Comparison of ENCODE assay signal across 8 mouse cellular contexts in the genomic region with DNA sequence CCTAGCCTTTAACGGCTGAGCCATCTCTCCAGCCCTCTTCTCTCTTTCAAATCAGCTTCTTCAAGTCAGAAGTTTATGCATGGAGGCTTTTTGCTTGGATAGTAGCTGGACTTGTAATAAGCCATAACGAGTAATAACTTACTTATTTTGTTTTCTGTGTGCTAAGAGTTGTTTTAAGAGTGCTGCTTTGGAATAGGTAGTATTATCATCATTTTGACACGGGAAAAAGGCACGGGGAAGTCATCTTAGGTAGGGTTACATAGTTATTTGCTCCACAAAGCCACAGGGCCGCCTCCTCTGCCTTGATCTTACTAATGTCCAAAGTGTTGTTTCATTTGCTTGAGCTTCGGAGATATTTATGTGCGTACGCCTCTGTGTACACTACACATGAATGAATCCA. TPM values are rescaled to one million over a fixed set of nuclear protein-coding genes. Genes with fewer than 3 reads are reported as not detected.
DNase-seq lines count a peak whose midpoint lies in the region; ATAC-seq and TF ChIP-seq lines count a peak whose summit lies in the region.

No protein-coding gene starts in this region.

- ATAC-seq in heart, embryonic 14.5 days (ENCODE audit: insufficient number of reproducible peaks, insufficient read depth, low FRiP score, low read depth) = no peak
- no peak for ATAC-seq in hindbrain, embryonic 12.5 days (ENCODE audit: low FRiP score)
- ATAC-seq in midbrain, embryonic 11.5 days (ENCODE audit: low FRiP score) = no peak

- TF ChIP-seq POLR2A in MEL (IDR thresholded peaks at IDR 0.05; ENCODE audit: control insufficient read depth in 1 of 2, insufficient read depth in 1 of 2, low read depth in 1 of 2, low read length in 2 of 2, poor library complexity in 1 of 2) = no peak

- H3K4me3 ChIP-seq in heart, embryonic 14.5 days (ENCODE audit: control insufficient read depth in 1 of 2, insufficient read depth in 1 of 2, low read depth in 1 of 2, low read length in 2 of 2) = peak overlapping the region; percentile 76 to 93; a peak in 3 of 4 replicates
- peak overlapping the region; percentile 90 to 93 for H3K4me3 ChIP-seq in MEL (ENCODE audit: control insufficient read depth in 1 of 2, insufficient read depth in 1 of 2, low read depth in 2 of 2, low read length in 2 of 2)
- peak overlapping the region; percentile 92 for H3K4me3 ChIP-seq in hindbrain, embryonic 12.5 days
- peak overlapping the region; percentile 95 for H3K4me3 ChIP-seq in midbrain, embryonic 11.5 days (ENCODE audit: low read depth, low read length)

- no peaks in the 10 kb centered on the region for H3K27me3 ChIP-seq in heart, embryonic 14.5 days (ENCODE audit: control insufficient read depth, insufficient read depth, low read length)
- H3K27me3 ChIP-seq in MEL (ENCODE audit: control insufficient read depth in 1 of 2, insufficient read depth in 2 of 2, low read length in 2 of 2) = no peaks in the 10 kb centered on the region
- H3K27me3 ChIP-seq in hindbrain, embryonic 12.5 days = peaks cover 4% of the 10 kb centered on the region; the same call in 1 of the 2 replicates
- no peaks in the 10 kb centered on the region for H3K27me3 ChIP-seq in midbrain, embryonic 11.5 days (ENCODE audit: control insufficient read depth, insufficient read depth, low read length)

- H3K79me2 ChIP-seq in MEL (ENCODE audit: control insufficient read depth, insufficient read depth, low read length, poor library complexity) = peaks cover 45% of the 10 kb centered on the region

- TF ChIP-seq CTCF in MEL (IDR thresholded peaks at IDR 0.05 in 2 of 3, conservative IDR thresholded peaks at IDR 0.05 in 1 of 3; ENCODE audit: control insufficient read depth in 1 of 3, insufficient read depth in 1 of 3, low read depth in 2 of 3, low read length in 3 of 3, poor library complexity in 1 of 3, severe bottlenecking in 1 of 3) = no peak

- no peaks in the 10 kb centered on the region for H3K9me3 ChIP-seq in heart, embryonic 14.5 days (ENCODE audit: control insufficient read depth, low read length)
- H3K9me3 ChIP-seq in MEL (replicated peaks; ENCODE audit: insufficient read depth, low read length) = no peaks in the 10 kb centered on the region
- H3K9me3 ChIP-seq in hindbrain, embryonic 12.5 days (replicated peaks) = no peaks in the 10 kb centered on the region
- H3K9me3 ChIP-seq in midbrain, embryonic 11.5 days (ENCODE audit: control insufficient read depth, low read length) = no peaks in the 10 kb centered on the region

- WGBS in heart, embryonic 14.5 days = 47% methylated on average over 8 of the region's 8 CpGs
- 57% methylated on average over 8 of the region's 8 CpGs for WGBS in hindbrain, embryonic 12.5 days
- 65% methylated on average over 8 of the region's 8 CpGs for whole genome bisulfite sequencing in midbrain, embryonic 11.5 days

- no peak for TF ChIP-seq RAD21 in MEL (IDR thresholded peaks at IDR 0.05; ENCODE audit: low read depth, low read length)

- TF ChIP-seq EP300 in MEL (IDR thresholded peaks at IDR 0.05; ENCODE audit: low read depth in 1 of 2, low read length in 2 of 2) = no peak; a peak in 1 of 4 replicates

- H3K9ac ChIP-seq in heart, embryonic 14.5 days (ENCODE audit: low read length) = peak overlapping the region; percentile 96
- H3K9ac ChIP-seq in MEL (ENCODE audit: control insufficient read depth, low read depth, low read length, poor library complexity, severe bottlenecking) = peak overlapping the region; percentile 97
- H3K9ac ChIP-seq in hindbrain, embryonic 12.5 days = peak overlapping the region; percentile 92
- peak overlapping the region; percentile 96 for H3K9ac ChIP-seq in midbrain, embryonic 11.5 days (ENCODE audit: low read length)

- H3K36me3 ChIP-seq in heart, embryonic 14.5 days (ENCODE audit: control insufficient read depth, insufficient read depth, low read length) = no peaks in the 10 kb centered on the region
- H3K36me3 ChIP-seq in MEL (ENCODE audit: control insufficient read depth in 1 of 2, insufficient read depth in 2 of 2, low read length in 2 of 2) = peaks cover 0 to 24% of the 10 kb centered on the region in 2 experiments; a peak in 3 of 4 replicates
- no peaks in the 10 kb centered on the region for H3K36me3 ChIP-seq in hindbrain, embryonic 12.5 days
- H3K36me3 ChIP-seq in midbrain, embryonic 11.5 days (ENCODE audit: control insufficient read depth, insufficient read depth, low read length) = no peaks in the 10 kb centered on the region

- H3K4me2 ChIP-seq in heart, embryonic 14.5 days (ENCODE audit: low read length) = peak overlapping the region; percentile 78
- peak overlapping the region; percentile 62 for H3K4me2 ChIP-seq in hindbrain, embryonic 12.5 days (replicated peaks)
- H3K4me2 ChIP-seq in midbrain, embryonic 11.5 days = peak overlapping the region; percentile 70

- H3K4me1 ChIP-seq in heart, embryonic 14.5 days (ENCODE audit: control insufficient read depth in 2 of 2, insufficient read depth in 2 of 2, low read length in 2 of 2) = peaks cover 0 to 7% of the 10 kb centered on the region in 2 experiments; a peak in 2 of 4 replicates
- H3K4me1 ChIP-seq in MEL (ENCODE audit: control insufficient read depth in 1 of 2, insufficient read depth in 2 of 2, low read length in 2 of 2) = peaks cover 0 to 6% of the 10 kb centered on the region in 2 experiments; a peak in 3 of 4 replicates
- peaks cover 10% of the 10 kb centered on the region for H3K4me1 ChIP-seq in hindbrain, embryonic 12.5 days
- peaks cover 12% of the 10 kb centered on the region for H3K4me1 ChIP-seq in midbrain, embryonic 11.5 days (ENCODE audit: control insufficient read depth, insufficient read depth, low read length)

- H3K27ac ChIP-seq in heart, embryonic 14.5 days (replicated peaks in 1 of 2; ENCODE audit: control insufficient read depth in 1 of 2, insufficient read depth in 1 of 2, low read depth in 2 of 2, low read length in 2 of 2) = 0 out of 4 replicates have a peak overlapping the region, but pooled peaks of 1 of the 2 experiments have one; percentile 83
- H3K27ac ChIP-seq in MEL (ENCODE audit: control insufficient read depth, low read depth, low read length) = peak overlapping the region; percentile 26
- no peak overlapping the region for H3K27ac ChIP-seq in hindbrain, embryonic 12.5 days
- H3K27ac ChIP-seq in midbrain, embryonic 11.5 days (ENCODE audit: low read depth, low read length) = no peak overlapping the region

- DNase-seq in heart, adult 11 months = no peak
- DNase-seq in MEL (ENCODE audit: low read depth, low spot score) = peak; percentile 61
- DNase-seq in midbrain, embryonic 11.5 days (ENCODE audit: low spot score, missing footprints) = peak; percentile 83
- DNase-seq in left cerebral cortex, adult 8-10 months (ENCODE audit: low spot score in 2 of 2) = no peak
- DNase-seq in testis, postnatal 14 days (ENCODE audit: low spot score) = no peak
- no peak for DNase-seq in gastrocnemius, postnatal 25 days

TF ChIP-seq in MEL, 35 proteins besides CTCF, POLR2A, EP300 and RAD21:
- TF ChIP-seq ZNF384 (IDR thresholded peaks at IDR 0.05; ENCODE audit: low read depth, low read length) = no peak
- no peak for TF ChIP-seq MYC (IDR thresholded peaks at IDR 0.05; ENCODE audit: low read depth, low read length)
- no peak for TF ChIP-seq MEF2A (IDR thresholded peaks at IDR 0.05; ENCODE audit: extremely low read depth, insufficient replicate concordance, low read depth, low read length, poor library complexity, severe bottlenecking)
- TF ChIP-seq USF1 (IDR thresholded peaks at IDR 0.05; ENCODE audit: low read depth, low read length) = no peak
- no peak for TF ChIP-seq SMC3 (IDR thresholded peaks at IDR 0.05; ENCODE audit: low read depth, low read length)

RNA-seq across cellular contexts. Expression of gene Katnbl1, which starts 1.1 kb away (rescaled TPM):
- polyA plus RNA-seq in heart, embryonic 14.5 days (2014; fragmentation: Nextera tagmentation; extraction: Ambion mirVana) = 22.4 and 24.1 TPM in 2 replicates
- 16.6 and 16.7 TPM in 2 replicates for total RNA-seq in MEL (2012; rRNA removed)
- 10 to 100 TPM in 1 of 2 experiments, not detected in 1; 12.6 TPM for polyA plus RNA-seq in MEL (2012; ENCODE audit: insufficient read depth in 1 of 2, insufficient read length in 2 of 2, low read depth in 1 of 2, low replicate concordance in 2 of 2, missing spikeins in 1 of 2)
- 43.3 and 48.4 TPM in 2 replicates for polyA plus RNA-seq in hindbrain, embryonic 12.5 days (2016; fragmentation: Nextera tagmentation; extraction: Ambion mirVana)
- 54.4 and 55.0 TPM in 2 replicates for polyA plus RNA-seq in midbrain, embryonic 11.5 days (2014; fragmentation: Nextera tagmentation; extraction: Ambion mirVana)
- total RNA-seq in left cerebral cortex, adult 8-10 months (2022) = 10 to 100 TPM; 12.5 to 15.1 (median 13.4) TPM
- 1 to 10 TPM; 2.8 to 3.1 TPM for total RNA-seq in gastrocnemius, postnatal 25 days (2021)

RNA-seq across cellular contexts. Expression of gene Emc4, which starts 12.3 kb away (rescaled TPM):
- polyA plus RNA-seq in heart, embryonic 14.5 days (2014; fragmentation: Nextera tagmentation; extraction: Ambion mirVana) = 99.2 and 107 TPM in 2 replicates
- total RNA-seq in MEL (2012; rRNA removed) = 163 and 201 TPM in 2 replicates
- 100 to 1,000 TPM in 1 of 2 experiments, not detected in 1; 171 TPM for polyA plus RNA-seq in MEL (2012; ENCODE audit: insufficient read depth in 1 of 2, insufficient read length in 2 of 2, low read depth in 1 of 2, low replicate concordance in 2 of 2, missing spikeins in 1 of 2)
- polyA plus RNA-seq in hindbrain, embryonic 12.5 days (2016; fragmentation: Nextera tagmentation; extraction: Ambion mirVana) = 109 and 113 TPM in 2 replicates
- polyA plus RNA-seq in midbrain, embryonic 11.5 days (2014; fragmentation: Nextera tagmentation; extraction: Ambion mirVana) = 112 and 115 TPM in 2 replicates
- 100 to 1,000 TPM; 147 to 150 (median 149) TPM for total RNA-seq in left cerebral cortex, adult 8-10 months (2022)
- total RNA-seq in gastrocnemius, postnatal 25 days (2021) = 10 to 100 TPM; 58.3 to 68.9 TPM

Comparison
In these comparisons a context has a peak if more than half of its experiments do, and no peak if none do; other contexts are left out.
1. DNase-seq: peak in MEL (single experiment) and midbrain, embryonic 11.5 days (single experiment); none in heart, adult 11 months (single experiment), left cerebral cortex, adult 8-10 months (0 of 2), testis, postnatal 14 days (single experiment) and gastrocnemius, postnatal 25 days (single experiment).
2. Peak in every context shown above with its lines, with median percentiles within 50 percentile points of each other: H3K4me2 ChIP-seq, H3K4me3 ChIP-seq and H3K9ac ChIP-seq.